Mouse (Mus musculus): ENCODE results near the gene Gm35549. TPM values are rescaled to one million over a fixed set of nuclear protein-coding genes. Genes with fewer than 3 reads are reported as not detected.

Gm35549 gene
- not detected for polyA plus RNA-seq (2015; fragmentation: Illumina TruSeq; extraction: RNeasy Lipid Tissue Mini Kit (QIAGEN cat#74804); ENCODE audit: insufficient read depth, low read depth, low replicate concordance)

DNA sequence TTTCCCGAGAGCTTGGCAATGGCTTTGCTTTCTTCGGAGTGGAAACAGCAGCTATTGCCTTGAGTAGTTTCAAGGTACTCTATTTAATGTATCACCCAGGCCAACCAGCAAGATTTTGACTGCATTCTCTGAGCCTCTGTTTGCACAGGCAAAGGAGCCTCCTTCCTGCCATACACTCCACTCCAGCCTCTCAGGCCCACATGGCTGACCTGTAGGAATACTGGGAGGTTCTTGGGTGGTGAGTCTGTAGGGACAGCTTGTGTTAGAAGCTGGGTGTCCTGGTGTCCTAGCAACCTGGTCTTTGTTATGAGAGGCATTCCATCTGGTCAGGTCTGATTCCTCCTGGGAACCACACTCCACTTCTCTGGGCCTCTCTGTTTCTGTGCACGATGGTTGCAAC, at the start of gene Gm35549:
Gene Gm35549, minus strand, starts transcription at position 276 of the 400 bp plus-strand sequence.

DNA sequence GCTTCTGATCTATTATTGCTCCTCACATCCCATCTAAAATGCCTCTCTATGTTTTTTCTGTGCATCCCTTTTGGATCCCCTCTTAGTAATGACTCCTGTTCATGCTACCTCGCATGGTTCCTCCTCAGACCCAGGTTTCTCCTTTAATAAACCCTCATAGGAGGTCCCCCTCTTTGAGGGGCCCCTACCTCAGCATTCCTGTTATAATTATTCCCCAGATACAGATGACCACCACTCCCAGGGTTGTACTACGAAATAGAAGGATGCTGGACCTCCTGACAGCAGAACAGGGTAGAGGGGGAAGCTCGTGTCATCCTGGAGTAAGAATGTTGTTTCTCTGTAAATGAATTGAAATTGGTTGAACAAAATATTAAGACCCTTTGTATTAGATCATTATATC, 41.5 kb upstream of the Gm35549 start, which contains the start of gene Zkscan7:
Gene Zkscan7, plus strand, starts transcription at position 301 of the 400 bp plus-strand sequence.

DNA sequence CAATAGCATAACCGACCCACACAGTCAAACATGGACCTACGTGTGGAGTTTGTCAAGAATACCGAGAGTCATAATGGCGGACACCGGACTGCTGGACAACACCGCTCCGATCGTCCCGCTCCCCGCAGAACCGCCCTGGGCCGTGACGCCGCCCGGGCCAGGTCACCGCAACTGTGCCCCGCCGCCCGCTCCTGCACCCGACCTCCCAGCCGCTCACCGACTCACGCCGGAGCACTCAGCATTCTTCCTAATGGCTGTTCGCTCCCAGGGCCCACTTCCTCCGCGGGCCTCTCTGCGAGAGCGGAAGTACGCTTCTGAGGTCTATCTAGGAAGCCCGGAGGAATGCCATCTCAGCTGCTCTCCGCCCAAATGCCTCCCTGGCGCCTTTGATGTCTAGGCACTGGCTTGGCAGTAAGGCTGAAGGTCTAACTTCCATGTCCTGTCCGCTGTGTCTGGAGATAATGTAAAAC, 21.9 kb upstream of the Gm35549 start, which contains the start of gene Zfp445:
Gene Zfp445, minus strand, starts transcription at position 310 of the 470 bp plus-strand sequence.

DNA sequence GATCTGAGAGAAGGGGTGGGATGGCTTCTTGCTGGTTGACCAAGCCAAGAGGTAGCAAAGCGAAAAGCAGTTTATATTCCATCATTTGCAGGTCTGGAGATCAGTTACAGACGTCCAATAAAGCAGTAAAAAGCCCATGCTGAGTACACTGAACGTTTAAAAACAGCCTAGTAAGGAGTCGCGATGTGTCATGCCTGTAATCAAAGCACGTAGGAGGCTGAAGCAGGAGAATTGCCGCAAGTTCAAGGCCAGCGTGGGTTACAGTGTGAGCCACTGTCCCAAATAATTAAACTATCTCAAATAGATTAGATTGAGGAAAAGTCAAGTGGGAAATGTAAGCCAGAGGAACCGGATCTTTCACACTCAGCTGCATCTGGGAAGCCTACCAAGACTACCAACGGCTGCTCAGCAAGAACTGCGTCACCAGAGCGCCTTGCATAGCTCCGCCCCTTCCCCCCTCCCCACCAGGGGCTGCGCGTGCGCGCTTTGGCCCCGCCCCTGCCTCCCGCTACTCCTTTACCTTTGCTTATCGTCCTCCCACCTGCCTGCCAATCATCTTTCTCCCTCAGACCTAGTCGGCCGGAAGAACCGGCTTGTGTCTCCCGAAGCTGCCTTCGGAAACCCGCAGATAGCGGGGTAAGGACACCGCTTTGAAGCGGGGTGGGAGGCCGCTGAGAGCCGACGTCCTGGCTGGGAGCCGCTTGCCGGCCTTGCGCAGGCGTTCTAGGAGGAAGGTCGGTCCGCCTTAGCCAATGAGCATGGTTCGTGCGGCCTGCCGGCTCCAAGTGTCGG, 38.6 kb downstream of the Gm35549 start, which contains the start of gene Tcaim:
Gene Tcaim, plus strand, starts transcription at position 487 of the 792 bp plus-strand sequence.

Other genes starting within 250 kb of the Gm35549 start
- not detected for gene Topaz1, start 96.7 kb downstream of the Gm35549 start, polyA plus RNA-seq (2015; fragmentation: Illumina TruSeq; extraction: RNeasy Lipid Tissue Mini Kit (QIAGEN cat#74804); ENCODE audit: insufficient read depth, low read depth, low replicate concordance)
- gene Tcaim, start 38.5 kb downstream of the Gm35549 start, polyA plus RNA-seq (2015; fragmentation: Illumina TruSeq; extraction: RNeasy Lipid Tissue Mini Kit (QIAGEN cat#74804); ENCODE audit: insufficient read depth, low read depth, low replicate concordance): 3.0 TPM
- 14.4 TPM for gene Zfp445, start 22.0 kb upstream of the Gm35549 start, polyA plus RNA-seq (2015; fragmentation: Illumina TruSeq; extraction: RNeasy Lipid Tissue Mini Kit (QIAGEN cat#74804); ENCODE audit: insufficient read depth, low read depth, low replicate concordance)
- gene Zkscan7, start 41.6 kb upstream of the Gm35549 start, polyA plus RNA-seq (2015; fragmentation: Illumina TruSeq; extraction: RNeasy Lipid Tissue Mini Kit (QIAGEN cat#74804); ENCODE audit: insufficient read depth, low read depth, low replicate concordance): 6.2 TPM
- gene Zfp105, start 79.0 kb upstream of the Gm35549 start, polyA plus RNA-seq (2015; fragmentation: Illumina TruSeq; extraction: RNeasy Lipid Tissue Mini Kit (QIAGEN cat#74804); ENCODE audit: insufficient read depth, low read depth, low replicate concordance): 1.5 TPM
- 5.9 TPM for gene 1110059G10Rik, start 107.0 kb upstream of the Gm35549 start, polyA plus RNA-seq (2015; fragmentation: Illumina TruSeq; extraction: RNeasy Lipid Tissue Mini Kit (QIAGEN cat#74804); ENCODE audit: insufficient read depth, low read depth, low replicate concordance)
- not detected for gene Kif15, start 107.0 kb upstream of the Gm35549 start, polyA plus RNA-seq (2015; fragmentation: Illumina TruSeq; extraction: RNeasy Lipid Tissue Mini Kit (QIAGEN cat#74804); ENCODE audit: insufficient read depth, low read depth, low replicate concordance)
- gene Tmem42, start 177.3 kb upstream of the Gm35549 start, polyA plus RNA-seq (2015; fragmentation: Illumina TruSeq; extraction: RNeasy Lipid Tissue Mini Kit (QIAGEN cat#74804); ENCODE audit: insufficient read depth, low read depth, low replicate concordance): 9.6 TPM
- 1.9 TPM for gene Tgm4, start 190.7 kb upstream of the Gm35549 start, polyA plus RNA-seq (2015; fragmentation: Illumina TruSeq; extraction: RNeasy Lipid Tissue Mini Kit (QIAGEN cat#74804); ENCODE audit: insufficient read depth, low read depth, low replicate concordance)

All from pancreas, adult 10 weeks (tissue).